Mouse (Mus musculus): ENCODE data around the gene Ap2a1.

DNA sequence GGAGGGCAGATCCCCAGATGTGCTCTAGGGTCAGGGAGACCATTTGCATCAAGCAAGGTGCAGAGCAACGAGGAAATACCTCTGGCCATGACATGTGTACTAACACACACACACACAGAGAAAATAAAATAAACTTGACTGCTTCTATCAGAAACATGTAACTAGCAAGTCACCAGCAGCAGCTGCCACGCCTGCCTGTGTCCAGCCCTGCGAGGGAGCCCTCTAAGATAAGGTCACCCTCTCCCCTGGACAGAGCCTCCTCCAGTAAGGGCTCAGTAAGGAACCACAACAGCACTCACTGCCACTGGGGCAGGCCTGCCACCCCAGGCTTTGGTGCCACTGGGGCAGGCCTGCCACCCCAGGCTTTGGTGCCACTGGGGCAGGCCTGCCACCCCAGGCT is 11.1 kb downstream of the Ap2a1 start:
- TF ChIP-seq CTCF (IDR thresholded peaks at IDR 0.05; ENCODE audit: low read depth, low read length) (no peak), POLR2A (IDR thresholded peaks at IDR 0.05; ENCODE audit: insufficient read depth, low read length) (no peak), EP300 (IDR thresholded peaks at IDR 0.05; ENCODE audit: insufficient read depth, low read depth, low read length) (no peak)
